Mouse (Mus musculus) lung, embryonic 15.5 days (tissue): Measurements from ENCODE around the gene Synrg. TPM values are rescaled to one million over a fixed set of nuclear protein-coding genes. Genes with fewer than 3 reads are reported as not detected.

ENCODE experiments used
- ATAC-seq: fragments of 200-750 bp; cut with Nextera tagmentation; 2 replicates; pipeline ENCODE4 v1.8.0; 2017; ENCODE audit warnings: moderate number of reproducible peaks, borderline replicate concordance; ENCODE audit not compliant: low FRiP score, low TSS enrichment; ENCODE audit errors: extremely low read depth
- H3K27ac ChIP-seq: fragments of 300-500 bp; sonication (generic); 2 replicates; pipeline ENCODE4 v1.5.1; 2015; ENCODE audit warnings: moderate library complexity, mild to moderate bottlenecking, inconsistent platforms
- H3K27me3 ChIP-seq: fragments of 300-500 bp; sonication (generic); 2 replicates; pipeline ENCODE4 v1.6.1; 2015; ENCODE audit warnings: inconsistent platforms
- H3K36me3 ChIP-seq: fragments of 300-500 bp; sonication (generic); 2 replicates; pipeline ENCODE4 v1.6.1; 2015; ENCODE audit warnings: inconsistent platforms
- H3K4me1 ChIP-seq: fragments of 300-500 bp; sonication (generic); 2 replicates; pipeline ENCODE4 v1.6.1; 2015; ENCODE audit warnings: inconsistent platforms
- H3K4me2 ChIP-seq: fragments of 300-500 bp; sonication (generic); 2 replicates; pipeline ENCODE4 v1.6.1; 2015; ENCODE audit warnings: inconsistent platforms, mild to moderate bottlenecking, moderate library complexity
- H3K4me3 ChIP-seq: fragments of 300-500 bp; sonication (generic); 2 replicates; pipeline ENCODE4 v1.5.1; 2015; ENCODE audit warnings: mild to moderate bottlenecking, inconsistent platforms
- H3K9ac ChIP-seq: fragments of 300-500 bp; sonication (generic); 2 replicates; pipeline ENCODE4 v1.6.1; 2015; ENCODE audit warnings: inconsistent platforms
- H3K9me3 ChIP-seq: fragments of 300-500 bp; sonication (generic); 2 replicates; pipeline ENCODE4 v1.6.1; 2016; ENCODE audit warnings: inconsistent platforms
- WGBS: fragments of 180-500 bp; shearing (Covaris S2); methylation state at CpG from one replicate; pipeline ENCODE4 v1.1.7; 2015; 5-methylcytosine and 5-hydroxymethylcytosine counted together
- polyA plus RNA-seq: library from polyadenylated mRNA; unstranded; fragments of >200 nt; fragmentation: Nextera tagmentation; extraction: Ambion mirVana; gene quantifications from 2 replicates; pipeline ENCODE4 v1.2.1, GENCODE M21; 2015

The Synrg gene
- polyA plus RNA-seq, 1 experiment from 2014 or later, result 11.3 TPM

- H3K9ac ChIP-seq, result no peak overlapping the region
- no peak overlapping the region for H3K4me2 ChIP-seq
- no peak for ATAC-seq
- no peaks in the 10 kb centered on the region for H3K4me1 ChIP-seq
- no peak overlapping the region for H3K4me3 ChIP-seq
- 84% methylated on average over 8 of the region's 8 CpGs for WGBS
- no peaks in the 10 kb centered on the region for H3K27me3 ChIP-seq
- H3K27ac ChIP-seq, result no peak overlapping the region
- H3K36me3 ChIP-seq, result peaks cover 38% of the 10 kb centered on the region
- H3K9me3 ChIP-seq, result no peaks in the 10 kb centered on the region
These were observed 126.3 kb downstream of the Synrg start for GRCm38 (mm10) chr11:84090572-84090971.

Other genes starting within 250 kb of the Synrg start
- 0.87 and 1.7 TPM in 2 replicates for gene Wfdc21, start 217.5 kb upstream of the Synrg start, polyA plus RNA-seq
- gene Heatr6, start 210.7 kb upstream of the Synrg start, polyA plus RNA-seq, result 21.0 and 23.2 TPM in 2 replicates
- gene Hnf1b, start 114.4 kb upstream of the Synrg start, polyA plus RNA-seq, result 8.3 and 9.5 TPM in 2 replicates
- 33.3 and 37.5 TPM in 2 replicates for gene Ddx52, start 22.4 kb upstream of the Synrg start, polyA plus RNA-seq
- 20.7 and 24.3 TPM in 2 replicates for gene Dusp14, start 104.8 kb downstream of the Synrg start, polyA plus RNA-seq
- gene Tada2a, start 165.2 kb downstream of the Synrg start, polyA plus RNA-seq, result 33.2 and 33.6 TPM in 2 replicates
- 11.7 and 14.6 TPM in 2 replicates for gene Acaca, start 165.2 kb downstream of the Synrg start, polyA plus RNA-seq
- gene Gm11437, start 203.0 kb downstream of the Synrg start, polyA plus RNA-seq, result 0.11 TPM in 1 of 2 replicates, not detected in the other